Mouse (Mus musculus) forebrain, embryonic 14.5 days (tissue): ENCODE measurements around the gene Myog. TPM values are rescaled to one million over a fixed set of nuclear protein-coding genes. Genes with fewer than 3 reads are reported as not detected.
"Not testable (repeated sequence)": the region's sequence is repeated elsewhere in the genome, so short reads cannot be mapped to it uniquely, and the experiment has no call there.

ENCODE experiments used
- ATAC-seq: fragments of 200-750 bp; cut with Nextera tagmentation; 2 replicates; pipeline ENCODE4 v1.8.0; 2017; ENCODE audit warnings: mild to moderate bottlenecking, moderate library complexity
- DNase-seq: peaks from one replicate; pipeline ENCODE4 v3.0.0-alpha.2; 2015; ENCODE audit warnings: low spot score
- H3K27ac ChIP-seq: fragments of 300-500 bp; sonication (generic); 2 replicates; pipeline ENCODE4 v1.5.1; 2014; ENCODE audit warnings: low read depth, mild to moderate bottlenecking, control low read depth, low read length, moderate library complexity
- H3K27me3 ChIP-seq: fragments of 300-500 bp; sonication (generic); replicated peaks from 2 replicates; pipeline ENCODE4 v1.6.1; 2014; ENCODE audit warnings: low read length, control low read depth, mixed read lengths; ENCODE audit not compliant: control insufficient read depth, insufficient read depth
- H3K36me3 ChIP-seq: fragments of 300-500 bp; sonication (generic); 2 replicates; pipeline ENCODE4 v1.6.1; 2014; ENCODE audit warnings: low read length, control low read depth; ENCODE audit not compliant: control insufficient read depth, insufficient read depth
- H3K4me1 ChIP-seq: fragments of 300-500 bp; sonication (generic); 2 replicates; pipeline ENCODE4 v1.6.1; 2014; ENCODE audit warnings: antibody characterized with exemption, low read length, control low read depth; ENCODE audit not compliant: control insufficient read depth, insufficient read depth
- H3K4me2 ChIP-seq: fragments of 300-500 bp; sonication (generic); 2 replicates; pipeline ENCODE4 v1.6.1; 2014; ENCODE audit warnings: mild to moderate bottlenecking, control low read depth, low read length
- H3K4me3 ChIP-seq: fragments of 300-500 bp; sonication (generic); 2 replicates; pipeline ENCODE4 v1.5.1; 2014; ENCODE audit warnings: low read depth, low read length, control low read depth
- H3K9ac ChIP-seq: fragments of 300-500 bp; sonication (generic); 2 replicates; pipeline ENCODE4 v1.6.1; 2014; ENCODE audit warnings: mild to moderate bottlenecking, low read length, control low read depth, moderate library complexity
- H3K9me3 ChIP-seq: fragments of 300-500 bp; sonication (generic); replicated peaks from 2 replicates; pipeline ENCODE4 v1.6.1; 2016; ENCODE audit warnings: low read length, control low read depth, mixed read lengths; ENCODE audit not compliant: control insufficient read depth
- WGBS: fragments of 180-500 bp; shearing (Covaris S2); extraction: QIAGEN DNeasy Blood & Tissue Kit; methylation state at CpG from one replicate; pipeline ENCODE4 v1.1.7; 2014; 5-methylcytosine and 5-hydroxymethylcytosine counted together
- polyA plus RNA-seq: library from polyadenylated mRNA; unstranded; fragments of >200 nt; fragmentation: Nextera tagmentation; extraction: Ambion mirVana; gene quantifications from 2 replicates; pipeline ENCODE4 v1.2.1, GENCODE M21; 2014

The Myog gene
- polyA plus RNA-seq, 1 experiment from 2014 or later: not detected

GRCm38 (mm10) chr1:134249681-134250080, 40.1 kb upstream of the Myog start:
- H3K27me3 ChIP-seq: not testable (repeated sequence)

GRCm38 (mm10) chr1:134264341-134264740, 25.4 kb upstream of the Myog start:
- H3K27ac ChIP-seq: no peak overlapping the region
- no peak overlapping the region for H3K9ac ChIP-seq
- ATAC-seq (no peak), DNase-seq (no peak)
- no peaks in the 10 kb centered on the region for H3K4me1 ChIP-seq
- H3K27me3 ChIP-seq: no peaks in the 10 kb centered on the region
- H3K36me3 ChIP-seq: no peaks in the 10 kb centered on the region
- H3K4me3 ChIP-seq: no peak overlapping the region
- no peak overlapping the region for H3K4me2 ChIP-seq
- 90% methylated on average over 6 of the region's 6 CpGs for WGBS
- H3K9me3 ChIP-seq: 0 out of 2 replicates have a peak, but pooled peaks cover 3% of the 10 kb centered on the region

More at GRCm38 (mm10) chr1:134249681-134250080, 40.1 kb upstream of the Myog start:
- WGBS: 48% methylated on average over 1 of the region's 1 CpGs
- not testable (repeated sequence) for H3K36me3 ChIP-seq, H3K4me3 ChIP-seq, ATAC-seq, H3K4me1 ChIP-seq, H3K9ac ChIP-seq, H3K4me2 ChIP-seq, H3K27ac ChIP-seq, H3K9me3 ChIP-seq
- peak; percentile 68 for DNase-seq

- H3K27me3 ChIP-seq: no peaks in the 10 kb centered on the region
- H3K4me2 ChIP-seq: no peak overlapping the region
- no peaks in the 10 kb centered on the region for H3K4me1 ChIP-seq
- WGBS: 25% methylated on average over 2 of the region's 2 CpGs
- H3K4me3 ChIP-seq: no peak overlapping the region
- H3K36me3 ChIP-seq: no peaks in the 10 kb centered on the region
- peak; percentile 45 for DNase-seq
- no peak overlapping the region for H3K27ac ChIP-seq
- H3K9me3 ChIP-seq: no peaks in the 10 kb centered on the region
- ATAC-seq: 0 out of 2 replicates have a peak, but pooled peaks have one; percentile 44
- no peak overlapping the region for H3K9ac ChIP-seq
These were observed 24.0 kb upstream of the Myog start for GRCm38 (mm10) chr1:134265797-134266196.

- Histone ChIP-seq H3K9ac (no peak overlapping the region), H3K4me2 (no peak overlapping the region), H3K4me3 (no peak overlapping the region), H3K4me1 (peaks cover 4% of the 10 kb centered on the region), H3K27me3 (no peaks in the 10 kb centered on the region), H3K27ac (no peak overlapping the region), H3K36me3 (no peaks in the 10 kb centered on the region), H3K9me3 (no peaks in the 10 kb centered on the region)
- ATAC-seq (no peak), DNase-seq (no peak)
- WGBS: 74% methylated on average over 7 of the region's 7 CpGs
These were observed 19.8 kb upstream of the Myog start for GRCm38 (mm10) chr1:134270026-134270425.

- Histone ChIP-seq H3K4me3 (no peak overlapping the region), H3K27ac (no peak overlapping the region), H3K9me3 (no peaks in the 10 kb centered on the region), H3K9ac (no peak overlapping the region), H3K4me2 (no peak overlapping the region), H3K36me3 (no peaks in the 10 kb centered on the region), H3K27me3 (no peaks in the 10 kb centered on the region), H3K4me1 (peaks cover 7% of the 10 kb centered on the region)
- ATAC-seq (no peak), DNase-seq (no peak)
- 46% methylated on average over 5 of the region's 5 CpGs for WGBS
These were observed 17.0 kb upstream of the Myog start for GRCm38 (mm10) chr1:134272754-134273250.

DNA sequence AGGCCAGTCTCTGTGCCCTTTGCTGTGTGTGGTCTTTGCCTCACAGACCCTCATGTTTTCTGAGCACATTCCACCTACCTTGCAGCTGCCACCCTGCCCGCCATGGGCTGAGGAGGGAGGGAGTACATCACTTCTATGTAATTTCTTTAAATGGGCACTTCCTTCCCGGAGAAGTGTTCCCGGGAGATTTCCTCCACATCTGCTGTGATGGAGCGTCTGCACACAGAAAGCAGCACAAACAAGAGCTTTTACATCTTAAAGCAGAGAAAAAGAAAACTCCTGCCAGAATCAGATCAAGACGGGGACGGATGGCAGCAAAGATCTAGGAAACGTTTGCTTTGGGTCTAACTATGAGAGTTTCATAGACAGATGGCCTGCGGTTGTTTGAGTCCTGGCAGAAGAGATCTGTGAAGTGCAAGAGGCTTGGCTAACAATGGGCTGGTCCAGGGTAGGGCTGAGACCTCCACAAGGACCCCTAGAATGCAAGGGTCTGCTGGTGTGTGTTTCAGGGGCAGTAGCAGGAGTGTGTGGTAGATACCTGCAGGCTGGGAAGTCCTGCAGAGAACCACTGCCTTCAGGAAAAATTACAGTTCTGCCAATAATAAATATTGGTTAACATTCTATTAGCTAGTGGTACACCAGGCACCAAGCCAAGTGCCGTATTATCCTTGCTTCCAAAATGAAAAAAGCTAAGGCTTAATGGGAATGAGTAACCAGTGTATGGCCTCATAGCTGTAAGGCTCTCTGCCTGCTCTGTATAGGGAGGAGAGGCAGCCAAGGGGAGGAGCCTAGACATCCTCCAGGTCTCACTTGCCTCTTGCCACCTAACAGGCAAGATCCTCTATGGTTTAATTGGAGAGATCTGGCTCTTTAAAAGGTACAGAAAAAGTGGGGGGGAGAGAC, 16.0 kb upstream of the Myog start:
- H3K36me3 ChIP-seq: no peaks in the 10 kb centered on the region
- H3K9me3 ChIP-seq: no peaks in the 10 kb centered on the region
- peak overlapping the region; percentile 66; the same call in 1 of the 2 replicates for H3K27ac ChIP-seq
- 52% methylated on average over 9 of the region's 9 CpGs for WGBS
- no peak overlapping the region for H3K4me2 ChIP-seq
- DNase-seq (peak; percentile 43), ATAC-seq (0 out of 2 replicates have a peak, but pooled peaks have one; percentile 65)
- no peak overlapping the region for H3K4me3 ChIP-seq
- no peaks in the 10 kb centered on the region for H3K27me3 ChIP-seq
- no peak overlapping the region for H3K9ac ChIP-seq
- peaks cover 7% of the 10 kb centered on the region for H3K4me1 ChIP-seq

GRCm38 (mm10) chr1:134274483-134274920, 15.3 kb upstream of the Myog start:
- Histone ChIP-seq H3K27ac (peak overlapping the region; percentile 66; the same call in 1 of the 2 replicates), H3K9me3 (no peaks in the 10 kb centered on the region), H3K4me2 (no peak overlapping the region), H3K4me3 (no peak overlapping the region), H3K9ac (no peak overlapping the region), H3K4me1 (peaks cover 7% of the 10 kb centered on the region), H3K36me3 (no peaks in the 10 kb centered on the region), H3K27me3 (no peaks in the 10 kb centered on the region)
- DNase-seq (peak; percentile 42), ATAC-seq (peak; percentile 20; the same call in 1 of the 2 replicates)
- WGBS: 75% methylated on average over 7 of the region's 7 CpGs

DNA sequence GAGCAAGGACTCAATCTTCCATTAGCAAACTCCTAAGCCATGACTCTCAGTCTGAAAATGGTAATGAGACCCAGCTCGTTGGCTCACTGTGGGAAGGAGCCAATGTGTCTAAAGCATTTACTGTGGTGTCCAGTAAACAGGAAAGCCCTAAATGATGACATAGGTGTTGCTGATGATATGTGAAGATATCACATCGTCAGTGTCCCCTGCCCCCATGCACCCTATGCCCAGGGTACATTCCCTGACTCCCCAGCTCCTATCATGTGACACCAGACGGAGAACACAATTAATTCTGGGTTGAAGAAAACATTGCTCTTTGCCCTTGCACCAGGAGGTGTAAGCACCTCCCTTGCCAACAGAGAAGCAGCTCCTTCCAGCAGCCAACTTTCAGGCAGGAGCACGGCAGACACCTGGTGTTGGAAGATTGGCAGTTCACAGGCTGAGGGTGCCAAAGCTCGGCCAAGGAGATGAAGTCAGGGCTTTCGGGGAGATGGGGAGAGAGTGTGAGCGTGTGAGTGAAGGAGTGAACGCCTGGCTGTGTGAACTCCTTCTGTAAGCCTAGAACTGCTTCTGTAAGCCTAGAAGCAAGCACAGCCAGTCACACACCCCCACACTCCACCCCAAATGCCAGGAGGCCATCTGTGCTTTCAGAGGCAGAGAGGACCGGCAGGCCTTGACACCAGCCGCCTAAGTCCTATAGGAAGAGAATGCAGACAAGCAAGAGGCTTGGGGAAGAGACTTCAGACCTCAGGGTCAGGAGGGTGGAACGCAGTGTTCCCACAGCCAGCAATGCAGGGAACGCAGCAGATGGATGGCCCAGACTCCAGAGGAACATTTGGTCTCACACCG, 13.9 kb upstream of the Myog start:
- Histone ChIP-seq H3K4me1 (peaks cover 7% of the 10 kb centered on the region), H3K9ac (no peak overlapping the region), H3K4me3 (no peak overlapping the region), H3K9me3 (no peaks in the 10 kb centered on the region), H3K27me3 (no peaks in the 10 kb centered on the region), H3K36me3 (no peaks in the 10 kb centered on the region), H3K4me2 (no peak overlapping the region), H3K27ac (no peak overlapping the region)
- 63% methylated on average over 13 of the region's 13 CpGs for WGBS
- ATAC-seq (no peak), DNase-seq (peak; percentile 23)
